Mouse (Mus musculus) stomach, postnatal 0 days (tissue): ENCODE results near the gene Acadm. TPM values are rescaled to one million over a fixed set of nuclear protein-coding genes. Genes with fewer than 3 reads are reported as not detected.
A peak's percentile ranks its signal among the peaks of the same experiment; 100 is the strongest.

Source experiments
- ATAC-seq: fragments of 200-750 bp; cut with Nextera tagmentation; 2 replicates; pipeline ENCODE4 v1.8.0; 2017; ENCODE audit not compliant: low FRiP score, low TSS enrichment
- DNase-seq: peaks from one replicate; pipeline ENCODE4 v3.0.0-alpha.2; 2016; ENCODE audit warnings: low spot score
- H3K27ac ChIP-seq: fragments of 300-500 bp; sonication (generic); replicated peaks from 2 replicates; pipeline ENCODE4 v1.5.1; 2014; ENCODE audit warnings: mild to moderate bottlenecking, control low read depth
- H3K27me3 ChIP-seq: fragments of 300-500 bp; sonication (generic); 2 replicates; pipeline ENCODE4 v1.6.1; 2014; ENCODE audit warnings: low read length; ENCODE audit not compliant: control insufficient read depth, insufficient read depth
- H3K36me3 ChIP-seq: fragments of 300-500 bp; sonication (generic); 2 replicates; pipeline ENCODE4 v1.6.1; 2014; ENCODE audit warnings: low read length, mixed read lengths; ENCODE audit not compliant: control insufficient read depth, insufficient read depth
- H3K4me1 ChIP-seq: fragments of 300-500 bp; sonication (generic); replicated peaks from 2 replicates; pipeline ENCODE4 v1.6.1; 2014; ENCODE audit warnings: antibody characterized with exemption; ENCODE audit not compliant: control insufficient read depth, insufficient read depth
- H3K4me2 ChIP-seq: fragments of 300-500 bp; sonication (generic); replicated peaks from 2 replicates; pipeline ENCODE4 v1.6.1; 2014; ENCODE audit warnings: low read depth, mild to moderate bottlenecking, control low read depth, moderate library complexity
- H3K4me3 ChIP-seq: fragments of 300-500 bp; sonication (generic); 2 replicates; pipeline ENCODE4 v1.5.1; 2014; ENCODE audit warnings: low read depth, low read length, control low read depth
- H3K9ac ChIP-seq: fragments of 300-500 bp; sonication (generic); 2 replicates; pipeline ENCODE4 v1.6.1; 2014; ENCODE audit warnings: mild to moderate bottlenecking, low read length, control low read depth, mixed read lengths
- H3K9me3 ChIP-seq: fragments of 300-500 bp; sonication (generic); 2 replicates; pipeline ENCODE4 v1.6.1; 2016; ENCODE audit warnings: low read length; ENCODE audit not compliant: control insufficient read depth
- CTCF ChIP-seq: IDR thresholded peaks from 2 replicates; pipeline ENCODE4 v1.5.1; 2016; ENCODE audit warnings: antibody characterized with exemption, low read depth, mild to moderate bottlenecking, moderate library complexity
- EP300 ChIP-seq: optimal IDR thresholded peaks from 2 replicates; pipeline ENCODE3; 2016; ENCODE audit warnings: antibody characterized with exemption
- whole genome bisulfite sequencing: fragments of 180-500 bp; shearing (Covaris S2); extraction: QIAGEN DNeasy Blood & Tissue Kit; methylation state at CpG from one replicate; pipeline ENCODE4 v1.1.7; 2014; 5-methylcytosine and 5-hydroxymethylcytosine counted together
- polyA plus RNA-seq: library from polyadenylated mRNA; unstranded; fragments of >200 nt; fragmentation: Nextera tagmentation; extraction: Ambion mirVana; gene quantifications from 2 replicates; pipeline ENCODE4 v1.2.1, GENCODE M21; 2015

Gene Acadm
- polyA plus RNA-seq, 1 experiment from 2014 or later: 85.5 TPM

DNA sequence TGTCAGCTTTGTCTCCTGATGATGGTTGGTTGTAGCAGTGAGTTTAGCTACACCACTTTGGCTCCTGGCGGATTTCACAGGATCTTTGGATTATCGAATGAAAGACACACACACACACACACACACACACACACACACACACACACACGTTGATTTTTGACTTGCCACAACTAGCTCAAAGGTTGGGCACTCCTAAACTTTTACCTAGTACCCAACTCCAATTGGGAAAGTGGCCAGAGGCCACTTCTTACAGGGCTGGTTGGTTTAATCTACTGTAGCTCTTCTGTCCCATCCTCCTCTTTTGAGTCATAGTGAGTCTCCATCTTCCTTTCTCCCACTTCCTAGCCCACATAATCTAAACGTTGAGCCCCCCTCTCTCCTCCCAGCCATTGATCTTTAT lies 2.8 kb upstream of the Acadm start:
- no peak overlapping the region for H3K4me3 ChIP-seq
- H3K27ac ChIP-seq: no peak overlapping the region
- DNase-seq (no peak), ATAC-seq (no peak)
- H3K4me1 ChIP-seq: no peaks in the 10 kb centered on the region
- TF ChIP-seq EP300 (no peak), CTCF (no peak)
- no peaks in the 10 kb centered on the region for H3K36me3 ChIP-seq
- 75% methylated on average over 4 of the region's 4 CpGs for WGBS
- no peak overlapping the region for H3K4me2 ChIP-seq
- no peak overlapping the region for H3K9ac ChIP-seq
- no peaks in the 10 kb centered on the region for H3K27me3 ChIP-seq
- H3K9me3 ChIP-seq: no peaks in the 10 kb centered on the region

DNA sequence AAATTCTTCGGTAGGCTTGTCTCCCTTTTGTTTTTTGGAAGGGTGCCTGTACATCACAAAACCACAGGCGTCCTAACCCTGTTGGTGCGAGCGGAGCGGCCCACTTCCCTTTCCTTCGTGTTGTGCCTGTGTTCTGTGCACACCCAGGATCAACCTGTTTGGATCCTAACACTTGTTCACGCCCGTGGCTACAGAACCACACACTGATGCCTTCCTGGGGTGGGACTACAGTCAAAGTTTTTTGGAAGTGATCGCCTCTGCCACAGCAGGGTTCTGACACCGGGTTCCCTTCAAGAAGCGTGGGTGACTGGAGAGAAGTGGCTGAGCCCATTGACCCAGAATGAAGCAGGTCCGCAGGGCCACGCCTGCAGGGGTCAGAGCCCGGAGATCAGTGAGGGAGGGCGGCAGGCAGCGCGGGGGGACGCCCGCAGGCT lies 514 bp downstream of the Acadm start:
- Histone ChIP-seq H3K27ac (peak overlapping the region; percentile 93), H3K9ac (peak overlapping the region; percentile 80), H3K27me3 (no peaks in the 10 kb centered on the region), H3K36me3 (peaks cover 2% of the 10 kb centered on the region; the same call in 1 of the 2 replicates), H3K9me3 (no peaks in the 10 kb centered on the region), H3K4me1 (no peaks in the 10 kb centered on the region), H3K4me2 (peak overlapping the region; percentile 70), H3K4me3 (peak overlapping the region; percentile 74)
- WGBS: under 1% methylated on average over 19 of the region's 19 CpGs
- TF ChIP-seq EP300 (no peak), CTCF (0 out of 2 replicates have a peak, but pooled peaks have one; percentile 1)
- DNase-seq: no peak
- ATAC-seq: peak; percentile 67

DNA sequence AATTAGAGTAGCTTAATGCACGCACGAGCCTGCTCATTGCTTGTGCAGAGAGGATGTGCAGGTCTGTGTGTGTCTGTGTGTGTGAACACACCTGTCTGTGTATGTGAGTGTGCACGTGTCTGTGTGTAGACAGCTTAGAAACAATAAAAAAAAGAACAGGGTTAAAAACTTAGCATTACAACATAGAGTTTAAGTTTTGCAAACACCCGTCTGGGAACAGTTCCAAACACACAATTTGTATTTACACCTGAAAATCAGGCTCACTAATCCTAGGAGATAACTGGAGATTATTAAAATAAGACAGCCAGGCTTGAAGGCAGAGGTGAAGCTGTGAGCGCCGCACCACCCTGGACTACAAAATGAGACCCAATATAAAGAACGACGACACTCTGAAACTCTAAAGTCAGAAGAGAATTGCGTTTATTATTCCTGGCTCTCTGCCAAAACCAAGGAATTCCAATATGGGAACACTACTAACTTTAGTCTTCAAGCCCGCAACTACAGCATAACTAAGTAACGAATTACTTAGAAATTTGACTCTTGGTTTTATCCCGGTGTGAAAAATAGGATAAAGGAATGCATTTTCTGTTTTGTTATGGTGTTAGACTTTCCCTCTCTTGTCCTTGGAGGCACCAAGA lies 1.3 kb downstream of the Acadm start:
- WGBS: 14% methylated on average over 12 of the region's 12 CpGs
- no peak for ATAC-seq

DNA sequence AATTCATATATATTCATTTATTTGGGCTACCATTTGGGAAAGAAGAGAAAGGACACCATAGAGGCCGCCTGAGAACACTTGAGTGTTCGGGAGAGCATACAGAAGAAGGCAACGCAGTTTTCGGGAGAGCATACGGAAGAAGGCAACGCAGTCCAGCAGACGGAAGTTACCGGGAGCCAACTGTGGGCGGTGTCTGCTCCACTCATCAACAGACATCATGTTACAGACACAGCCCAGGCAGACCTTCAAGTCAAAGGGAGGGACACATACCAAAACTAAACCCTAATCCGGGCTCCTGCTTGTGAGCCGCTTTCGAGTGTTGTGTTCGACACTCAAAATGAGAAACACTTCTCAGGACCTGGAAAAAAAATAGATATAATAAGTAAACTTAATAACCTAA lies 2.8 kb downstream of the Acadm start:
- H3K27me3 ChIP-seq: no peaks in the 10 kb centered on the region
- DNase-seq (no peak), ATAC-seq (no peak)
- WGBS: 94% methylated on average over 13 of the region's 13 CpGs
- no peak overlapping the region for H3K4me3 ChIP-seq
- H3K27ac ChIP-seq: no peak overlapping the region
- no peak overlapping the region for H3K9ac ChIP-seq
- no peak overlapping the region for H3K4me2 ChIP-seq
- no peaks in the 10 kb centered on the region for H3K4me1 ChIP-seq
- no peaks in the 10 kb centered on the region for H3K9me3 ChIP-seq
- H3K36me3 ChIP-seq: peaks cover 8% of the 10 kb centered on the region; the same call in 1 of the 2 replicates
- TF ChIP-seq EP300 (no peak), CTCF (no peak)

More for the DNA sequence above, 1.3 kb downstream of the Acadm start:
- Histone ChIP-seq H3K36me3 (peaks cover 4% of the 10 kb centered on the region; the same call in 1 of the 2 replicates), H3K4me2 (peak overlapping the region; percentile 70), H3K4me3 (peak overlapping the region; percentile 74), H3K27ac (peak overlapping the region; percentile 93), H3K9me3 (no peaks in the 10 kb centered on the region), H3K27me3 (no peaks in the 10 kb centered on the region), H3K9ac (no peak overlapping the region), H3K4me1 (no peaks in the 10 kb centered on the region)
- no peak for DNase-seq
- TF ChIP-seq CTCF (no peak), EP300 (no peak)

DNA sequence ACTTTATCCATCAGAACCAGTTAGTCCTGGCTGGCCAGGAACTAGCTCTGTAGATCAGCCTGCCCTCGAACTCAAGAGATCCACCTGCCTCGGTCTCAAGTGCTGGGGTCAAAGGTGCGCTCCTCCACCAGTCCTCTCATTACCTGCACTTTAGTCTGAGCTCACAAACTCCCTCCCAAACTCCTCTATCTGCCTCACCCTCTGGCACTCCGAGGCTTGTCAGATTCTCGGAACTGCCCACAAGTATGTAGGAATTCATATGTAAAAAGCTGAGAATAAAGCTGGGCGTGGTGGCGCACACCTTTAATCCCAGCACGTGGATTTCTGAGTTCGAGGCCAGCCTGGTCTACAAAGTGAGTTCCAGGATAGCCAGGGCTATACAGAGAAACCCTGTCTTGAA lies 3.9 kb downstream of the Acadm start:
- Histone ChIP-seq H3K4me1 (no peaks in the 10 kb centered on the region), H3K9ac (no peak overlapping the region), H3K27me3 (no peaks in the 10 kb centered on the region), H3K36me3 (peaks cover 8% of the 10 kb centered on the region; the same call in 1 of the 2 replicates), H3K27ac (no peak overlapping the region), H3K4me2 (no peak overlapping the region), H3K9me3 (no peaks in the 10 kb centered on the region), H3K4me3 (no peak overlapping the region)
- TF ChIP-seq CTCF: no peak
- no peak for TF ChIP-seq EP300
- WGBS: 87% methylated on average over 9 of the region's 9 CpGs
- DNase-seq: no peak
- no peak for ATAC-seq

DNA sequence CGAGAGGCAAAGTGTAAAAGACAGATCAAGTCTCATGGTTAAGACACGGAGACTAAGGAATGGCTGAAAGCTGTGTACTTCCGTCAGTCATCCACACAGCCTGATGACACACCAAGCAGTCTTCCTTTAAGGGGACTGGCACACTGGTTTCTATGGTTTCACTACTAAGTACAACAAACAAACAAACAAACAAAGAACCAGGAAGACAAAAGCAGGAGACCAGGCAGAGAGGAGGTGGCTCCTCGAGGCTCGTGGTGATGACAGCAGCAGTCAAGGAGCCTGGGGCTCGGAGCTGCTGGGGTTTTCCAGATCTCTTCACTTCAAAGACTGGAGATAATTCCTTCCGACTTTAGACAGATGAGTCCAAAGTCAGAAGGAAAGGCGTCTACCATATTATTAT lies 4.4 kb downstream of the Acadm start:
- peaks cover 10% of the 10 kb centered on the region; the same call in 1 of the 2 replicates for H3K36me3 ChIP-seq
- ATAC-seq: no peak
- no peak overlapping the region for H3K27ac ChIP-seq
- H3K4me2 ChIP-seq: no peak overlapping the region
- no peak for TF ChIP-seq CTCF
- TF ChIP-seq EP300: no peak
- no peak overlapping the region for H3K9ac ChIP-seq
- H3K4me3 ChIP-seq: no peak overlapping the region
- no peaks in the 10 kb centered on the region for H3K4me1 ChIP-seq
- no peaks in the 10 kb centered on the region for H3K9me3 ChIP-seq
- 85% methylated on average over 8 of the region's 8 CpGs for WGBS
- no peaks in the 10 kb centered on the region for H3K27me3 ChIP-seq
- DNase-seq: no peak
